In the genomic region with DNA sequence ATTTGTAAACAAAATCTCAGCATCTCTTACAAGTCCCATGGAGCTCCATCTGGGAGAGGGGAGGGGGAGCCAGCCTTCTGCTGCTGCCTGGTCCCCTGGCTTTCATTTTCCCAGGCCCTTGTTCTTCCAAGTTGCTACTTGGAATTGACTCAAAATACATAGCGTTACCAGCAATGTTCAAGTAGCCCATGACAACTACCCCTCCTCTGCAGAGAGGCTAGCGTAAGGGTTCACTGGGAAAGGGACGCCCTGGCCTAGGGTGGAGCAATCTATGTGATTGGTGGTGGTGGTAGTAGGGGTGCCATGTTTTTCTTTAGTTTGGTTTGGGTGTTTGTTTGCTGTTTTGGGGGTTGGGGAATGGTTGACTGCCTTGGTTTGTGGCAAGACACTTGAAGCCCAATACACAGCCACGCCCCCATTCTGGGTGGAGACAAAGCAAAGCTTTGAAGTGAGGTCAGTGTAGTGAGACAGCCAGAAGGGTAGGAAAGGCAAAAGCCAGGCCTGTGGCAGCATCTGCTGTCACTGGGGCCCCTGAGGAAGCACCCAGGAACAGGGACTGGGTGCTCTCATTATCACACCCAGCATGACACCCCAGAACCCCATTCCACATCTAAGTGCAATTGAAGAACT, we compare ENCODE assay signal across 12 mouse cellular contexts. TPM values are rescaled to one million over a fixed set of nuclear protein-coding genes. Genes with fewer than 3 reads are reported as not detected.
DNase-seq lines count a peak whose midpoint lies in the region; ATAC-seq and TF ChIP-seq lines count a peak whose summit lies in the region.
"Had no signal": no experiment of that assay in that cellular context is flagged by ENCODE, and none has a peak within 500 bp of the region (broad histone marks: within the 10 kb centered on the region; RNA-seq: fewer than 3 reads in every experiment).

No protein-coding gene starts in this region.

- WGBS in hindbrain, embryonic 14.5 days: 41% methylated on average over 4 of the region's 4 CpGs
- 86% methylated on average over 4 of the region's 4 CpGs for WGBS in intestine, embryonic 15.5 days
- WGBS in heart, adult 2 months: 82% methylated on average over 4 of the region's 4 CpGs

- TF ChIP-seq POLR2A in heart, adult 2 months (IDR thresholded peaks at IDR 0.05; ENCODE audit: insufficient read depth, low read depth, low read length): no peak

- peak; percentile 80 for ATAC-seq in hindbrain, embryonic 14.5 days (ENCODE audit: low FRiP score)
- ATAC-seq in intestine, embryonic 15.5 days: no peak; the same call in 1 of the 2 replicates
- ATAC-seq in inflammation-experienced regulatory T-cells, adult 6 months: no peak

- peak overlapping the region; percentile 67 for H3K27ac ChIP-seq in hindbrain, embryonic 14.5 days
- no peak overlapping the region for H3K27ac ChIP-seq in intestine, embryonic 15.5 days
- no peak overlapping the region for H3K27ac ChIP-seq in heart, adult 2 months
- H3K27ac ChIP-seq: stomach, embryonic 15.5 days had no signal

- no peaks in the 10 kb centered on the region for H3K36me3 ChIP-seq in hindbrain, embryonic 14.5 days (replicated peaks; ENCODE audit: control insufficient read depth, insufficient read depth)
- H3K36me3 ChIP-seq in intestine, embryonic 15.5 days: no peaks in the 10 kb centered on the region
- H3K36me3 ChIP-seq in heart, adult 2 months (ENCODE audit: control insufficient read depth, insufficient read depth, low read length): no peaks in the 10 kb centered on the region
- H3K36me3 ChIP-seq: heart, embryonic 12.5 days; stomach, embryonic 15.5 days had no signal

- DNase-seq in cerebellum, adult 18-20 months: peak; percentile 5 to 9
- DNase-seq in cerebellum, adult 9-11 months: no peak
- peak; percentile 57 to 72 for DNase-seq in adrenal gland, postnatal 36 days
- DNase-seq in hindbrain, embryonic 14.5 days (ENCODE audit: low spot score): peak; percentile 39
- DNase-seq in lung, postnatal 36 days: peak; percentile 84
- DNase-seq in heart, adult 2 months: no peak

- H3K9ac ChIP-seq in hindbrain, embryonic 14.5 days: no peak overlapping the region
- H3K9ac ChIP-seq in intestine, embryonic 15.5 days: no peak overlapping the region
- no peak overlapping the region for H3K9ac ChIP-seq in heart, adult 2 months (ENCODE audit: low read depth, low read length)
- H3K9ac ChIP-seq: heart, embryonic 12.5 days; stomach, embryonic 15.5 days had no signal

- no peaks in the 10 kb centered on the region for H3K79me2 ChIP-seq in heart, adult 2 months (replicated peaks; ENCODE audit: control insufficient read depth, insufficient read depth, low read length)

- H3K27me3 ChIP-seq in hindbrain, embryonic 14.5 days (ENCODE audit: control insufficient read depth, insufficient read depth, low read length): no peaks in the 10 kb centered on the region
- H3K27me3 ChIP-seq in intestine, embryonic 15.5 days (replicated peaks): no peaks in the 10 kb centered on the region
- H3K27me3 ChIP-seq in heart, adult 2 months (ENCODE audit: control insufficient read depth, insufficient read depth, low read length): no peaks in the 10 kb centered on the region
- H3K27me3 ChIP-seq: heart, embryonic 12.5 days; stomach, embryonic 15.5 days had no signal

- no peaks in the 10 kb centered on the region for H3K9me3 ChIP-seq in hindbrain, embryonic 14.5 days (ENCODE audit: control insufficient read depth, low read length)
- no peaks in the 10 kb centered on the region for H3K9me3 ChIP-seq in intestine, embryonic 15.5 days
- H3K9me3 ChIP-seq: heart, embryonic 12.5 days; stomach, embryonic 15.5 days had no signal

- H3K4me3 ChIP-seq in hindbrain, embryonic 14.5 days (replicated peaks; ENCODE audit: low read length): no peak overlapping the region
- H3K4me3 ChIP-seq in intestine, embryonic 15.5 days (replicated peaks): no peak overlapping the region
- no peak overlapping the region for H3K4me3 ChIP-seq in heart, adult 2 months
- H3K4me3 ChIP-seq: heart, embryonic 12.5 days; stomach, embryonic 15.5 days had no signal

- no peak for TF ChIP-seq EP300 in heart, adult 2 months (IDR thresholded peaks at IDR 0.05; ENCODE audit: insufficient read depth, low read depth, low read length)

- H3K4me1 ChIP-seq in hindbrain, embryonic 14.5 days (replicated peaks; ENCODE audit: control insufficient read depth, insufficient read depth, low read length): peaks cover 13% of the 10 kb centered on the region
- peaks cover 16% of the 10 kb centered on the region; the same call in 1 of the 2 replicates for H3K4me1 ChIP-seq in intestine, embryonic 15.5 days (replicated peaks)
- peaks cover 6% of the 10 kb centered on the region for H3K4me1 ChIP-seq in heart, adult 2 months (ENCODE audit: control insufficient read depth, insufficient read depth, low read length)
- H3K4me1 ChIP-seq: stomach, embryonic 15.5 days had no signal

- no peak for TF ChIP-seq CTCF in heart, adult 2 months (IDR thresholded peaks at IDR 0.05)

- H3K4me2 ChIP-seq in hindbrain, embryonic 14.5 days (replicated peaks): no peak overlapping the region
- no peak overlapping the region for H3K4me2 ChIP-seq in intestine, embryonic 15.5 days (replicated peaks)
- H3K4me2 ChIP-seq: heart, embryonic 12.5 days; stomach, embryonic 15.5 days had no signal

- intact Hi-C loops in heart, adult 2 months (cut with DNase I): no loop called here

RNA-seq across cellular contexts. Expression of a gene that starts 4.6 kb away (rescaled TPM):
- 100 to 1,000 TPM; 183 to 606 TPM for total RNA-seq in adrenal gland, postnatal 36 days (2021)
- polyA plus RNA-seq in hindbrain, embryonic 14.5 days (2014; fragmentation: Nextera tagmentation; extraction: Ambion mirVana): 26.8 and 29.3 TPM in 2 replicates
- 23.5 and 24.5 TPM in 2 replicates for polyA plus RNA-seq in intestine, embryonic 15.5 days (2015; fragmentation: Nextera tagmentation; extraction: Ambion mirVana)
- total RNA-seq in heart, adult 2 months (2021): 100 to 1,000 TPM; 149 to 173 TPM
- polyA plus RNA-seq in heart, adult 2 months (2012; rRNA removed): 75.4 and 121 TPM in 2 replicates
- polyA plus RNA-seq in inflammation-experienced regulatory T-cells, adult 6 months (2017; shearing (Covaris generic)): 1 to 10 TPM; 1.7 to 2.4 (median 1.9) TPM

RNA-seq across cellular contexts. Expression of a gene that starts 58.1 kb away (rescaled TPM):
- total RNA-seq in adrenal gland, postnatal 36 days (2021): 1 to 10 TPM in 1 of 2 experiments, under 1 TPM in 1; 0.40 to 1.2 TPM
- polyA plus RNA-seq in hindbrain, embryonic 14.5 days (2014; fragmentation: Nextera tagmentation; extraction: Ambion mirVana): 0.37 TPM in 1 of 2 replicates, not detected in the other
- 0.08 and 0.11 TPM in 2 replicates for polyA plus RNA-seq in intestine, embryonic 15.5 days (2015; fragmentation: Nextera tagmentation; extraction: Ambion mirVana)
- total RNA-seq in heart, adult 2 months (2021): under 1 TPM; 0.16 to 0.23 TPM
- polyA plus RNA-seq in heart, adult 2 months (2012; rRNA removed): 0.21 and 0.29 TPM in 2 replicates
- polyA plus RNA-seq in inflammation-experienced regulatory T-cells, adult 6 months (2017; shearing (Covaris generic)): not detected
- polyA plus RNA-seq: C2C12; heart, embryonic 12.5 days; limb, embryonic 14.5 days; stomach, embryonic 15.5 days had no signal

Comparison
In these comparisons a context has a peak if more than half of its experiments do, and no peak if none do; other contexts are left out.
1. DNase-seq: peak in cerebellum, adult 18-20 months (2 of 2), adrenal gland, postnatal 36 days (2 of 2), hindbrain, embryonic 14.5 days (single experiment) and lung, postnatal 36 days (single experiment); none in cerebellum, adult 9-11 months (single experiment) and heart, adult 2 months (0 of 2).